Mouse (Mus musculus) olfactory bulb, adult 2 months (tissue): ENCODE data around the gene Olfr1383.

ENCODE experiments used
- CTCF ChIP-seq: fragments of 200-500 bp; IDR thresholded peaks from 2 replicates; pipeline ENCODE4 v1.5.1; 2012; ENCODE audit warnings: low read depth, mild to moderate bottlenecking, low read length, moderate library complexity; ENCODE audit not compliant: insufficient read depth
- POLR2A ChIP-seq: fragments of 200-500 bp; IDR thresholded peaks from 2 replicates; pipeline ENCODE4 v1.6.1; 2012; ENCODE audit warnings: mild to moderate bottlenecking, low read depth, low read length, moderate library complexity; ENCODE audit not compliant: insufficient read depth

GRCm38 (mm10) chr11:49518086-49518485, 1.4 kb upstream of the Olfr1383 start:
- no peak for TF ChIP-seq CTCF
- TF ChIP-seq POLR2A: no peak
